Mouse (Mus musculus) G1E (cell line): ENCODE measurements at regions not wholly inside any gene's neighbourhood (a gene's known extent, or its start where the extent isn't known, plus 50 kb on each side); places are given as distances from the start of the nearest gene placed in this dataset.

Experiments used
- CTCF ChIP-seq: IDR thresholded peaks from 2 replicates; pipeline ENCODE4 v1.5.1; 2012; ENCODE audit warnings: low read depth, low read length, inconsistent platforms, mixed read lengths
- GATA1 ChIP-seq: IDR thresholded peaks from 2 replicates; pipeline ENCODE4 v1.6.1; 2012; ENCODE audit warnings: borderline replicate concordance, low read length, inconsistent platforms, mixed read lengths
- TAL1 ChIP-seq: conservative IDR thresholded peaks from 2 replicates; pipeline ENCODE4 v1.6.1; 2012; ENCODE audit warnings: low read depth, low read length, inconsistent platforms, mixed read lengths

GRCm38 (mm10) chr6:51200207-51200606, 232.3 kb upstream of the Nfe2l3 start:
- TF ChIP-seq CTCF: no peak
- TF ChIP-seq GATA1: no peak
- no peak for TF ChIP-seq TAL1
